Mouse (Mus musculus) heart, postnatal 10 days (tissue): ENCODE results near the gene Hypk. TPM values are rescaled to one million over a fixed set of nuclear protein-coding genes. Genes with fewer than 3 reads are reported as not detected.

Source experiments
- DNase-seq, 2 experiments: peaks; one replicate each; pipeline ENCODE4 v3.0.0; 2021
- intact Hi-C: fragments of 180-260 bp; cut with DNase I; formaldehyde crosslinking; loops from one replicate; pipeline ENCODE4 v1.15.1; 2025
- total RNA-seq, 2 experiments: library from RNA; stranded (reverse); gene quantifications; 2 replicates each; pipeline ENCODE4 v1.2.3; 2021

Hypk gene
- 10 to 100 TPM; 22.1 to 23.2 TPM for total RNA-seq

DNA sequence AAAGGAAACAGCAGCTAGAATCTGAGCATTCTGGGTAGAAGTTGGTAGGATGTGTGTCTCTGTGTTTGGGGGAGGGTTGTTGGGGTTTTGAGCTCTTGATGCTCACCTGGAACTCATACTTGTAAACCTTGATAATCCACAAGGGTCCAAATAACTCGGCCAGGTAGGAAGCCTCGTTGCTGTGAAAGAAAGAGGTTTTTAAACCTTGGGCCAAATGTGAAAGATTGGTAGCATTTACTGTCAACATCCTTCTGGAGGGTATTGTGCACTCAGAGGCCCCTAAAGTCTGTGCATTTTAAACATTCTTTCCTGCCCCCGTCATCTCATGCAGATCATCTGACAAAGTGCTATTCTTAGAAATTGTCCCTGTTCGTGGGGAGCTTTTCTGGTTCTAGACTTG, at the start of gene Hypk:
Hypk (plus strand) TSS at position 301 of the 400 bp plus-strand sequence.
- intact Hi-C loops, result no loop called here
- no peak for DNase-seq

DNA sequence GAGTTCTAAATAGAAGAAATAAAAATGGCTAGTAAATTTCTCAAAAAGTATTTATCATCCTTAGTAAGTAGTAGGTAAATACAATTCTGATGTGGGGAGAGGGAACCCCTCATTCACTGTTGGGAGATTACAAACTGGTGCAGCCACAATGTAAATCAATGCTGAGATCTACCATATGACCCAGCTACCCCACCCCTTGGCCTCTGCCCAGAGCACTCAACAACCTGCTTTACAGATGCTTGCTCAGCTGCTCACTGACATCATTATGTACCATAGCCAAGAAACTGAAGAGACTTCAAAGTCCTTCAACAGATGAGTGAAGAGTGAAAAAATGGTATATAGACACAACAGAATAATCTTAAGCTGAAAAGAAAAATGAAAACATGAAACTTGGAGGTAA, 49.8 kb upstream of the Hypk start:
- no peak for DNase-seq
- intact Hi-C loops, result no loop called here

DNA sequence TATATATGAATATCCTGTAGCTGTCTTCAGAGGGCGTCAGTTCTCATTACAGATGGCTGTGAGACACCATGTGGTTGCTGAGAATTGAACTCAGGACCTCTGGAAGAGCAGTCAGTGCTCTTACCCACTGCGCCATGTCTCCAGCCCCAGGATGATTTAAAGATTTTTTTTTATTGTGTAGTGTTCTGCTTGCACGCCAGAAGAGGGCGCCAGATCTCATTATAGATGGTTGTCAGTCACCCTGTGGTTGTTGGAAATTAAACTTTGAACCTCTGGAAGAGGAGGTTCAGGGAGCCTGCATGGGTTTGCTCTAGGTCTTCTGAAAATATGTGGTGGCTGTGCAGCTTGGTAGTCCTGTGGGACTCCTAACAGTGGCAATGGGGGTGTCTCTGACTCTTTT, 44.9 kb upstream of the Hypk start:
- intact Hi-C loops, result no loop called here
- peak in 1 of 2 experiments; percentile 40 for DNase-seq

DNA sequence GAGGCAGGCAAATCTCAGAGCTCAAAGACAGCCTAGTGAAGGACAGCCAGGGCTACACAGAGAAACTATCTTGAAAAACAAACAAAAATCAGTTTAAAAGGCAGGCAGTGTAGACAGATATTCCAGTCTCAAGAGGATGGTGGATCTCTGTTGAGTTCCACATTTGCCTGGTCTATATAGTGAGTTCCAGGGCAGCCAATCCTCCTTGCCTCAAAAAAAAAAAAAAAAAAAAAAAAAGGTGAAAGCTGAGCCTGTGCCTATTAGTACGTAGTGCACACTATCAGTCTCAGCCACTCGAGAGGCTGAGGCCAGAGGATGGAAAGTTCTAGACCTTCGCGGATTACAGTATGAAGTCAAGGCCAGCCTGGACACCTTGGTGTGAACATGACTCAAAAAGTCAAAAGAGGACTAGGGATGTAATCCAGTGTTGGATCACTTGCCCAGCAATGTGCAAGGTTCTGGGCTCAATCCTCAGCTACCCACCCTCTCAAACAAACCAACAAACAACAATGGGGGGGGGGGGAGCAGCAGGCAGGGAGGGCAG, 40.2 kb upstream of the Hypk start:
- intact Hi-C loops, result no loop called here
- DNase-seq, result no peak

DNA sequence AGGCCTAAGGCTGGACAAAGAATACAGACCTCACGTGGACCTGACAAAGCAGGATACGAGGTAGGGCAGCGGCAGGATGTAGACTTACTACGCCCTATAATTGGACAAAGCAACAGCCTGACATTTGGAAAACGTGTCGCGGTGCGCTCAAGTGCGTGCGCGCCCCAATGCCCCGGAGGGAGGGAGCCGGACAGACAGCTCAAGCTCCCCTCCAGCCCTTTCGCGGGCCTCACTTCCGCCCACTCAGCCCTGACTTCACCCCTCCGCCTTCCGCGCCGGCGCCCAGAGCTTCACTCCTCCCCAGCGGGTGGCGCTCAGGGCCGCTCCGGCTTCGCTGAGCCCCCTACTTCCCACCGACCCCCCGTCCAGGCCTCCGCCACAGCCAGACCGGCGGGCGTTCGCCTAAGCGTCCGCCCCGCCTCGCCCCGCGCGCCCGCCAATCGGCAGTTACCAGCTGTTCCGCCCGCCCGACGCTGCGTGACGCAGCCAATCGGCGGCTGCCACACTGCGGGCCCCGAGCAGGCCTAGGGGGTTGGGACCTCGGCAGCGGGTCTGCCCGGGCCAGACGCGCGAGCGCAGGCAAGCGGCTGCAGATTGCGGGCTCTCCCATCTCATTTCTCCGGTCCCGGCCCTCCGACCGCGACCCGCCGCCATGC, 39.6 kb upstream of the Hypk start, which contains the start of the genes Pdia3 and Catsper2:
Pdia3 (plus strand) TSS at position 389 of the 656 bp plus-strand sequence.
Catsper2 (minus strand) TSS at position 406 of the 656 bp plus-strand sequence.
- DNase-seq, result peak; percentile 97 to 98
- intact Hi-C loops, result no loop called here

DNA sequence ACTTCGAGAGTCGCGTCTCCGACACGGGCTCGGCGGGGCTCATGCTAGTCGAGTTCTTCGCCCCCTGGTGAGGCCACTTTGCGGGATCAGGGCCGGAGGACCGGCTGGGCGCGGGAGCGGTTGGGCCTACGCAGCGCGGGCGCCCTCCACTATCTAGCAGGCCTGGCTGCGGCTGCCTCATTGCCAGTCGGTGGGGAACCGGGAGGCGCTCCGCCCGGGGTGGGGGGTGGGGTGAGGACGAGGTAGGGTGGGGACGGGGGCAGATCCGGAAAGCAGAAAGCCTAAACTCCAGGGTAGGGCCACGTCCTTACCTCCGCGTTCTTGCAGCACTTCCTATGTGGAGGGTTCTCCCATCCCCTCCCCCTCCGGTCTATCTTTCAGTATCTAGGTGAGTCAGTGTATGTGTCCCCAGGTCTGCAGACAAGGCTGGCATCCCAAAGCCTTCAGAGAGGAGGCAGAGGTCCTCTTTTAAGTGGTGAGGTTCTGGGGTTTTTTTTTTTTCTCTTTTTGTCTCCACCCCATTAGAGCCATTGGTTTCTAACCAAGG, 38.9 kb upstream of the Hypk start:
- intact Hi-C loops, result no loop called here
- peak; percentile 48 to 58 for DNase-seq

DNA sequence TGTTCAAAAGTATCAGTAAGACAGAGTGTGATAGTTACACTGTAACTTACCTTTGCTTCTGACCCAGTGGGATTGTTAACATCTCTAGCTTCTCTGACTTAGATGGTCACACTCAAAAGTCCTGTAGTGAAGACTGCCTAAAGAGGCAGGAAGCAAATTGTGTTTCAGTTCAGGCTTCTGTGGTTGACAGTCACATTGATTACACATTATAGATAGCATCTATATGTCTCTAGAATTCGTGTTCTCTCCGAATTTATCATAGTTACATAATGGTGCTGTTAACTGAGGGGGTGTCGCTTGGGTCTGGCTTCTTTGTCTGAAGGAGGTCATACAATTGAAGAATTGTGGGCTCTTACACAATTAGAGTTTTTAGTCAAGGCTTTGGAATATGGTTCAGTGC, 38.0 kb upstream of the Hypk start:
- intact Hi-C loops, result no loop called here
- DNase-seq, result no peak

DNA sequence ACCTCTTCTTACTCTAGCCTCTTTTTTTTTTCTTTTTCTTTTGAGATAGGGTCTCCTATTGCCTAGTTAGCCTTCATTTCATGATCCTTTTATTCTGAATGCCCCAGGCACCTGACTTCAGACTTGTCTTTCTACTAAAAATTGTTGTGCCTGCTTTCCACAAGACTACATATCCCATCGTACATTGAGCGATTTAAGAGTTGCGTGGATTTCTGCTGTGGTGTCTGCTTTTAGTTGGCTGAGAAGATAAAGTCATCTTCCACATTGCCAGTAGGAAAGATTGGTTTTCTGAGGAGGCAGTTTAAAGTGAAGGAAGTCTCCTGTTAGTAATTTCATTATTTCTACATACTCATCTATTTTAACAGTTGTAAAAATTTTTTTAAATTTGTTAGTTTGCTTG, 37.5 kb upstream of the Hypk start:
- DNase-seq, result no peak
- intact Hi-C loops, result no loop called here

DNA sequence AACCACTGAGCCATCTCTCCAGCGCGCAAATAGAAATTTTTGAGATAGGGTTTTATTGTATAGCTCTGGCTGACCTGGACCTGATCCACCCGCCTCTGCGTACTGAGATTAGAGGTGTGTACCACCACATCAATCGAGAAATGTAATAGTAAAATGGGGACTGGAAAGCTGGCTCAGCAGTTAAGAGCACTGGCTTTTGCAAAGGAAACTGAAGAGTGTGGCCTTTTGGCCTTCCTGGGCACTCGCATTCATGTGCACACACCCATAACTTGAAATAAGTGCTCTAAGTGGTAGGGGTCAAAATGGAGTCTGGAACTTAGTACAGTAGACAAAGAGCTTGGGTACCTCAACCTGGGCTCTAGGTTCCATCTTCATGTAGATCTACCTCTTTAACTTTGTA, 36.7 kb upstream of the Hypk start:
- DNase-seq, result no peak
- intact Hi-C loops, result no loop called here

DNA sequence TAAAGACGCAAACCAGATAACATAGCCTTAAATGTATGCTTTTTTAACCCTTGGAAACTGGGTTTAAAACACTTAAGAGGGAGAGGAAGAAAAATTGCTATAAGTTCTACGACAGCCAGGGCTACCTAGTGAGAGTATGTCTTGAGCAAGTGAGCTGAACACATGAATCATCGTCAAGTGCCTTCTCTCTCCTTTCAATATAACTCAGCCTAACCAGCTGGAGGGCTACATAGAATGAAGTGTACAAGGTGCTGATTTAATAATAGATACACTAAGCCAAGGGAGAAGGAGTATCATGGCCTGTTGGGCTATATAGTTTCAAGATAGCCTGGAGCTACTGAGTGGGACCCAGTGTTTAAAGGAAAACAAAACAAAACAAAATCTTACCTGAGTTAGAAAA, 34.6 kb upstream of the Hypk start:
- DNase-seq, result no peak
- intact Hi-C loops, result no loop called here

DNA sequence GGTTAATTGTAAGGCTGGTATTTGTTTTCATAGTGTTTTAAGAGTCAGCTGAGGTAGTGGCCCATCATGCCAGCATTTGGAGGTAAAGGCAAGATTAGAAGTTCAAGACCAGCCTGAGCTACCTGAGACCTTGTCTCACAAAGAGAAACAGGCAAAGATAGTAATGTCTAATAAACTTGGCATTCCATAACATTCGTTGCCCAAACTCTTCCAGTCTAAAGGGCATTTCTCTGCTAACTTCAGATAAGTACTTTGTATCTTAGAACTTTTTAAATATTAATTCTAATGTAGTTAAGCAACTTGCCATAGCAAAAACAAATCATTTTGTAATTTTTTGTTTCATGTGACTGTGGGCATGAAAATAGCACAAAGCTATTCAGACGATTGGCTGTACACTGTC, 29.9 kb upstream of the Hypk start:
- DNase-seq, result no peak
- intact Hi-C loops, result no loop called here

DNA sequence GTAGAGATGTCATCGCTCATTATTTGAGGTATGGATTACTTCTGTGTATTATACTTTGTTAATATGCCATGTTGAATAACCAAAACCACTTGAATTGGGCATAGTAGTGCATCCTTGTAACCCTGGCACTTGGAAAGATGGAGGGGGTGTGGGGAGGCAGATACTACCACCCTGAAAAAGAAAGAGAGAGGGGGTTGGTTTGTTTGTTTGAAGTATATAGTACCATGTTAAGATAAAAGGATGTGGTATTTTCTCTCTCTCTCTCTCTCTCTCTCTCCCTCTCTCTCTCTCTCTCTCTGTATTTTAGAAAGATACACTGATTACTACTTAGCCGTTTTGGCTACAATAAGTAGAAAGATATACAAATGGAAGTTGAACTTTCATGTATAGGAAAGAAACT, 27.2 kb upstream of the Hypk start:
- DNase-seq, result no peak
- intact Hi-C loops, result no loop called here

DNA sequence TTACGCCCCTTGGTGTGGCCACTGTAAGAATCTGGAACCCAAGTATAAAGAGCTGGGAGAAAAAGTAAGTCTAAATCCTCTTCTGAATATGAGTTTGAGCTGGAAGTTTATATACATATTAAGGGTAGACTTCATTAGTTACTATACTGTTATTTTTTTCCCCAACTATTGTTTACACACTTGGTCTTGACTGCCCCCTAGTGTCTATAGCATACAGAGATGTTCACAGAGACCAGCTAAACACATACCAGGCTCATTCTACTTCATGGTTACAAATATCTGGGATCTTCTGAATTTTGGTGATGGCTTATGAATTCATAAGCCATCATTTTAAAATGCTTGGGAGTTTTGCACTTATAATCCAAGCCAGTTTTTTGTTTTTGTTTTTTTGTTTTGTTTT, 18.2 kb upstream of the Hypk start:
- intact Hi-C loops, result no loop called here
- peak in 1 of 2 experiments; percentile 42 for DNase-seq

DNA sequence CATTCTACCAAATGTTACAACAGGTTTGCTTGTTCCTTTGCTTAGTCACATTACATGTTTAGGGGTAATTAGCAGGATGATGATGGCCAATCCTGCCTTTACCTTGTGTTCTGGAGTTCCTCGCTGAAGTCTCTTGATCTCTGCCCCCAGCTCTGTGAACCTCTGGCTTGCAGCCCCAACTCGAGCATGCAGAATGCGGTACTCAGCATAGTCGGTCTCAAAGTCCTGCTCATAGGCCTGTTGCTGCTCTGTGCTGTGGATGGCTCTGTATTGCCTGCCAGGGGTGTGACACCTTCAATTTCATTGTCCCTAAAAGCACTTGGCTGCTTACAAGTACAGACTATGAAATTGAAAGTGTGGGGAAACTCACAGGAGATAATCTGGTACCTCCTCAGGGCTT, 13.3 kb upstream of the Hypk start:
- no peak for DNase-seq
- intact Hi-C loops, result no loop called here

DNA sequence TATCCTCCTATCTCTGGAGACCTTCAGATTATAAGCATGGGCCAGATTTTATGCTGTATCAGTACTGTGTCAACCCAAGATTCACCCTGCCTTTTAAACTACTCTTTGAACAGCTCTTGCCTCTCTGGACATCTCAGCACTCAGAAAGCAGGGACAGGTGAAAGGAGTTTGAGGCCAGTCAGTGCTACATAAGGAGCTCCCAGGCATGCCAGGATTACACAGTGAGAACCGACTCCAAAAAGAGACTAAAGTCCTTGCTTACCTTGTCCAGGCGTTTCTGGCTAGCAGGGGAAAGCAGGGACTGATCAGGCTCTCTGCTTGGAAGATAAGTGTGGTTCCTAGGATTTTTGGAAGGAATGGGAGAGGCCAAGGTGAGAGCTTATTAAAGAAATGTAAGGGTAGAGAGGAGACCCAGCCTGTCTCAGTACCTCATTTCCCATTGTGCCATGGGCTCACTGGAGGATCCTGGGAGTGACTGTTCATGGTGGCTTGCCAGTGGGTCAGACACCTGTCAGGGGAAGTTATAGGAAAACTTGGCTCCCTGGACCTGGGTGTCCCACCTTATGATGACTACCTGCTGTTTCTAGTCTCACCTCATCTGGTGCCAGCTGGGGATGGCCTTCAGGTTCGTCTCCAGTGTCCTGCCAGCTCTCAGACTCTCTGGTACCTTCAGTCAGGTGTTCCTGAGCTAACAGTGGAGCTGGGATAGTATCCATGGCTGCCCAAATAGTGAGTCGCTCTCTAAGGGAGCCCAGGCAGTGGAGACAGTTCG, 12.1 kb upstream of the Hypk start:
- DNase-seq, result no peak
- intact Hi-C loops, result no loop called here

DNA sequence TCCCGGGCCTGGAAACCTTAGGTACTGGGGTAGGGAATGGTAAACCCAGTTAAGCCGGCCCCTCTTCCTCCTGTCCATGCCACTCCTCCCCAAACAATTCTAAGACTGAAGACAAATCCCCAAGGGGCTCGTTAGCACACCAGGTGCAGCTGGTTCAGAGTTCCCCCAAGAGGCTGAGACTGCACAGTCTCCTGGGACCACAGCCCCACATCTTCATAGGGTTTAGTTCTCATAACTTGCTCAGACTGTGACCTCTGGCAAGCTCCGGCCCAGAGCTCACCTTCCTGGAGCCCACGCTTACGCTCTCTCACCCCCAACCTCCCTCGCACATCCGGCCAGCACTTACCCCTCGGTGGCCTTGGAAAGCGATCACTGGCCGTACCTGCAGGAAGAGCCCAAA, 11.3 kb upstream of the Hypk start:
- no peak for DNase-seq
- intact Hi-C loops, result no loop called here

DNA sequence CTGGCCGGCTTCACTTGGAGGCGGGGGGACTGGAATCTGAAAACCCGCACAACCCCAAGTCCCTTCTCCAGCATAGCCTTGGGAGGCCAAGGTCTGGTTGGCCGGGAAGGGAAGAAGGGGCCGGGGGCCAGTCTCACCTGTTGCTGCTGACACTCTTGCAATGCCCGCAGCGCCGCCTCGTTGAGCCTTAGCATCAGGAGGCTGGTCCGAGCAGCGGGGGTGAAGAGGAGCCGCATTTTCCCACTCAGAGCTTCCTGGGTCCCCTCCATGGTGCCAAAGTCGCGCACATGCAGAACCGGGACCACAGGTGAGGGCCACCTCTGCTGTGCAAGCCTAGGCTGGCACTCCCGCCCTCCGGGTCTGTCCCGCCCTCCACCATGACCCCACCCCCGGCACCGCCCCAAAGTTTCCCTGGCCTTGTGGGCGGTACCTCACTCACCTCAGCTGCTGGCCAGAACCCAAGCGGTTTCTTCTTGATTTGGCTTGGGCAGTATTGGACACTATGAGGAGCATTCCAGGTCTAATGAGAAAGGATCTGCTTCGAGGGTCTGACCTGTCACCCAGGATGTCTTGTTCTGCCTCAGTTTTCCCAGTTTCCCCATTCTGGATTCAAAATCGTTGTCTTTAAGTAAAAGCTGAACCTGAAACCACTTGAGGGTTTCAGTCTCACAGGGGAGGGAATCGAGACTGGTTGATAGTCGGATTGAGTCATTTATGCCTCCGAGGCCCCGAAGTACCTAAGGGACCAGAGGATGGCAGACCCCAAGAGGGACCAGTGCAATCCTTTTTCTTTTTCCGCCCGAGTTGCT, 10.6 kb upstream of the Hypk start:
- intact Hi-C loops, result no loop called here
- DNase-seq, result peak; percentile 63 to 72

DNA sequence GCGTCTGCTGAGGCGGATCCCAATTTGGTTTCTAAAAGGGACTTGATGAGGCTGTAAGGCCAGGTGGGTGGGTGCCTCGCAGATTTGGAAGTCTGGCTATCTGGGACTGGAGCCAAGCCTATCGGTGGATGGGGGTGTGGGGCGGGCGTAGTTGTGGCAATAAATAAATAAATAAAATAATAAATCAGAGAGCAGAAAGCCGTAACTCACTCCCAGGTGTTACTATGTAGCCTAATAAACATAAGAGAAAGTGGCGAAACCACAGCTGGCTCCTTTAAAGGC, 10.1 kb upstream of the Hypk start:
- intact Hi-C loops, result no loop called here
- no peak for DNase-seq

DNA sequence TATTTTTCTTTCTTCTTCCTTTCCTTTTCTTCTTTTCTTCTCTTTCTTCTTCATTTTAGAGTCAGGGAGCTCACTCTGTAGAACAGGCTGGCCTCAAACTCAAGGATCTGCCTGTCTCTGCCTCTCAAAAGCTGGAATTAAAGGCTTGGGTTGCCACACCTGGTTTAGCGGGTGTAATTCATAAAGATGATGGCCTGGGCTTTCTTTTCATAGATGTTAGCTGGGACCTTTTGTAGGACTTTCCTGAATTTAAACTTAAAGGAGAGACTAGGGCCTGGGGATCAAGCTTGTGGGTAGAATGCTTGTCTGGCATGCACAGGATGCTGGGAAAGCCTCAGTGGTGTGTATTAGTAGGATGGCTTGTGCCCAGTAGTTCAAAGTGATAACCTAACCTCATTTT, 8.9 kb upstream of the Hypk start, which contains the start of gene Ell3:
Ell3 (minus strand) TSS at position 101 of the 400 bp plus-strand sequence.
- intact Hi-C loops, result no loop called here
- no peak for DNase-seq

DNA sequence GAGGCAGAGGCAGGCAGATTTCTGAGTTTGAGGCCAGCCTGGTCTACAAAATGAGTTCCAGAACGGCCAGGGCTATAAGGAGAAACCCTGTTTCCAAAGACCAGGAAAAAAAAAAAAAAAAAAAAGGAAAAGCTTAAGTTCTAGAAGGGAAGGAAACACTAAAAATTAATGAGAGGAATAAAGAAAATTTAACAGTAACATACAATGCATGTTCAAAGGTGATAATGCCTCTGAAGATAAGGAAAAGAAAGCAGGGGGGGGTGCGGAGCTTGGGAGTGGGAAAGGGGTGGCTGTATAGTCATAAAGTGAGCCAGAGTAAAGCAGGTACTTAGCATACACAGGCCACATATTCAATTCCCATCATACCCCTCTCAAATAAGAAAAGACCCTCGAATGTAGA, 8.0 kb upstream of the Hypk start:
- no peak for DNase-seq
- intact Hi-C loops, result no loop called here

DNA sequence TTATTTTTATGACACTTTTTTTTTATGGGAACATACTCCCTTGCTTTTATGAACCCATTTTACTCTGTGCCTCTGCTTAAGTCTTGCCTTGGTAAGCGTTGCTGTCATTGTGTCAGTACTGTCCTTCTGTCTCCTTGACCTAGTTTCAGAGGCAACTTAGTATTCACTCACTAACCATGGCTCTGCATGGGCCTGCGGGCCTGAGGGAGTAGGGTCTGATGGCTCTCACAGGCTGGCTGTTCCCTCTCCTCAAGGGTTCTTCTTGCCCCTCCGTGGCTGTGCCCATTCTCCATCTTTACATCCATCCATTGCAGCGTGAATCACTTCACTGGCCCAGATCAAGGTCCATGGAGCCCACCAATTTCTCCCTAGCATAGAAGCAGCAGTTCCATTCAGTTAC, 6.6 kb upstream of the Hypk start:
- intact Hi-C loops, result no loop called here
- DNase-seq, result no peak
